Mouse (Mus musculus) liver, embryonic 15.5 days (tissue): ENCODE measurements at regions not wholly inside any gene's neighbourhood (a gene's known extent, or its start where the extent isn't known, plus 50 kb on each side); places are given as distances from the start of the nearest gene placed in this dataset.
"Not testable (repeated sequence)": the region's sequence is repeated elsewhere in the genome, so short reads cannot be mapped to it uniquely, and the experiment has no call there.

ENCODE experiments used
- ATAC-seq: fragments of 200-750 bp; cut with Nextera tagmentation; 2 replicates; pipeline ENCODE4 v1.8.0; 2017; ENCODE audit warnings: moderate number of reproducible peaks, mild to moderate bottlenecking, moderate library complexity; ENCODE audit not compliant: insufficient read depth
- H3K27ac ChIP-seq: fragments of 300-500 bp; sonication (generic); replicated peaks from 2 replicates; pipeline ENCODE4 v1.5.1; 2015; ENCODE audit warnings: mild to moderate bottlenecking, inconsistent platforms
- H3K27me3 ChIP-seq: fragments of 300-500 bp; sonication (generic); 2 replicates; pipeline ENCODE4 v1.6.1; 2015; ENCODE audit warnings: mild to moderate bottlenecking, inconsistent platforms
- H3K36me3 ChIP-seq: fragments of 300-500 bp; sonication (generic); replicated peaks from 2 replicates; pipeline ENCODE4 v1.6.1; 2015; ENCODE audit warnings: moderate library complexity, mild to moderate bottlenecking, inconsistent platforms
- H3K4me1 ChIP-seq: fragments of 300-500 bp; sonication (generic); replicated peaks from 2 replicates; pipeline ENCODE4 v1.6.1; 2015; ENCODE audit warnings: inconsistent platforms
- H3K4me2 ChIP-seq: fragments of 300-500 bp; sonication (generic); 2 replicates; pipeline ENCODE4 v1.6.1; 2015; ENCODE audit warnings: moderate library complexity, mild to moderate bottlenecking, inconsistent platforms
- H3K4me3 ChIP-seq: fragments of 300-500 bp; sonication (generic); replicated peaks from 2 replicates; pipeline ENCODE4 v1.5.1; 2015; ENCODE audit warnings: mild to moderate bottlenecking, inconsistent platforms
- H3K9ac ChIP-seq: fragments of 300-500 bp; sonication (generic); 2 replicates; pipeline ENCODE4 v1.6.1; 2015; ENCODE audit warnings: moderate library complexity, mild to moderate bottlenecking, inconsistent platforms
- H3K9me3 ChIP-seq: fragments of 300-500 bp; sonication (generic); replicated peaks from 2 replicates; pipeline ENCODE4 v1.6.1; 2016; ENCODE audit warnings: inconsistent platforms
- WGBS: fragments of 180-500 bp; shearing (Covaris S2); methylation state at CpG from one replicate; pipeline ENCODE4 v1.1.7; 2015; ENCODE audit warnings: mixed read lengths; ENCODE audit not compliant: insufficient replicate concordance; 5-methylcytosine and 5-hydroxymethylcytosine counted together

- H3K27ac ChIP-seq = no peak overlapping the region
- ATAC-seq = no peak
- no peaks in the 10 kb centered on the region for H3K27me3 ChIP-seq
- no peaks in the 10 kb centered on the region for H3K4me1 ChIP-seq
- H3K9me3 ChIP-seq = no peaks in the 10 kb centered on the region
- no peak overlapping the region for H3K4me3 ChIP-seq
- no peaks in the 10 kb centered on the region for H3K36me3 ChIP-seq
- 60% methylated on average over 4 of the region's 4 CpGs for WGBS
- H3K9ac ChIP-seq = no peak overlapping the region
- H3K4me2 ChIP-seq = no peak overlapping the region
These were observed 236.3 kb downstream of the Lpin1 start for GRCm38 (mm10) chr12:16374331-16374996.

DNA sequence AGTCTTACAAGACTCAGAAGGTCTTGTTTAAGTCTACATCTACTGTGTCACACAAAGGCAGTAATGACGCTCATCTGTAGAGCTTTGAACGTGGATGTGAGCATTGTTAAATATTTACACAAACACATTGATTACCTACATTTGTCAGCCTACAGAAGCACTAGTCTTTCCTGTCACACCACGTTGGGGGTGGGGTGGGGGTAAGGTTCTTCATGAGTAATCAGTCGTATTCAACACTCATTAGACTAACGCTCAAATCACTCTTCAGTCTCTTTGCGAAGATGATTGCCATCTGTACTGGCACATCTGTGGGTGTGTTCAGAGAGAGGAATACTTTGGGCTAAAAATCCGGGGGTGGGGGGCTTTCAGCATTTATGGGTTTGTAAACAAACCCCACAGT, 240.7 kb downstream of the Lpin1 start:
- H3K27ac ChIP-seq = no peak overlapping the region
- H3K4me3 ChIP-seq = no peak overlapping the region
- 54% methylated on average over 7 of the region's 7 CpGs for WGBS
- no peaks in the 10 kb centered on the region for H3K27me3 ChIP-seq
- no peak overlapping the region for H3K4me2 ChIP-seq
- H3K36me3 ChIP-seq = no peaks in the 10 kb centered on the region
- no peaks in the 10 kb centered on the region for H3K9me3 ChIP-seq
- H3K4me1 ChIP-seq = no peaks in the 10 kb centered on the region
- no peak overlapping the region for H3K9ac ChIP-seq
- ATAC-seq = no peak

GRCm38 (mm10) chr12:16362341-16362740, 248.4 kb downstream of the Lpin1 start:
- H3K4me2 ChIP-seq = no peak overlapping the region
- H3K4me1 ChIP-seq = no peaks in the 10 kb centered on the region
- H3K9me3 ChIP-seq = no peaks in the 10 kb centered on the region; the same call in 1 of the 2 replicates
- no peaks in the 10 kb centered on the region for H3K27me3 ChIP-seq
- H3K9ac ChIP-seq = no peak overlapping the region
- no peak overlapping the region for H3K27ac ChIP-seq
- no peaks in the 10 kb centered on the region for H3K36me3 ChIP-seq
- ATAC-seq = no peak
- no peak overlapping the region for H3K4me3 ChIP-seq

DNA sequence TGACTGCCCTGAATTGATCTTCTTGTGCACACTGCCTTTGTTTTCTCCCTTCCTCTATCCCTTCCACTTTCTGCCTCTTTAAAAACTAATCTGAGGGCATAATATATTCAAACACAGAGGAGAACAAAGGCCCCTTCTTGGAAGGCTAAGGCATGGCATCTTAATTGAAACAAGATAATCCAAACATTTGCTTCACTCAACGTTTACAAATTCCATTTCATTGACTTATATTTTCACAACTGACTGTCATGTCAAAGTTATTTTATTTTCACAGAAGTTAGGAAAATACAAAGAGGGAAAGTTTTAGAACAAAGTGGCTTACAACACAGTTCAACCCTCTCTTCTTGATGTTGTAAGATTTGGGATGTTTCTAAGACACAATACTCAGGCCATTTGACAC, 251.9 kb downstream of the Lpin1 start:
- no peak for ATAC-seq
- WGBS = 30% methylated on average over 1 of the region's 1 CpGs
- H3K27me3 ChIP-seq = no peaks in the 10 kb centered on the region
- H3K36me3 ChIP-seq = no peaks in the 10 kb centered on the region
- H3K4me1 ChIP-seq = no peaks in the 10 kb centered on the region
- H3K9ac ChIP-seq = no peak overlapping the region
- H3K4me3 ChIP-seq = no peak overlapping the region
- H3K27ac ChIP-seq = no peak overlapping the region
- no peak overlapping the region for H3K4me2 ChIP-seq
- H3K9me3 ChIP-seq = no peaks in the 10 kb centered on the region; the same call in 1 of the 2 replicates

- Histone ChIP-seq H3K4me2 (no peak overlapping the region), H3K9ac (no peak overlapping the region), H3K27ac (no peak overlapping the region), H3K9me3 (no peaks in the 10 kb centered on the region), H3K4me3 (no peak overlapping the region), H3K4me1 (no peaks in the 10 kb centered on the region), H3K27me3 (no peaks in the 10 kb centered on the region), H3K36me3 (no peaks in the 10 kb centered on the region)
- 73% methylated on average over 1 of the region's 1 CpGs for WGBS
- no peak for ATAC-seq
These were observed 256.1 kb downstream of the Lpin1 start for GRCm38 (mm10) chr12:16354711-16355110.

DNA sequence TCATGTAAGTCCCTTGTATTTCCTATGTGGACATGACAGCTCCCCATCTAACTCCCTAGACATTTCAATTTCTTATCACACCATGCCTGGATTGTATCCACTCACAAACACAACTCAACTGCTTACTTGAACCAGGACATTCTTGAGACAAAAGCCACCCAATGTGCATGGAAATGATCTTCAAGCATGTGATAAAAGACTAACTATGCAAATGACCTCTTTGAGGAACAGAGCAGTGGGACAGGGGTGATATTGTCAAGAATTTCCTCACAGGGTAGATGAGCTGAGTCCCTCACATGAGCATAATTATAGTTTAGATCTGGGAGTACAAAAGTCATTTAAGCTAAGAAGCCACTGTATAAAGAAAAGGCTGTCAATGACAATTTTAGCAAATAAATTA, 259.0 kb downstream of the Lpin1 start:
- no peaks in the 10 kb centered on the region for H3K9me3 ChIP-seq
- no peaks in the 10 kb centered on the region for H3K4me1 ChIP-seq
- no peaks in the 10 kb centered on the region for H3K27me3 ChIP-seq
- no peak overlapping the region for H3K9ac ChIP-seq
- H3K36me3 ChIP-seq = no peaks in the 10 kb centered on the region
- no peak overlapping the region for H3K4me2 ChIP-seq
- H3K27ac ChIP-seq = no peak overlapping the region
- no peak for ATAC-seq
- H3K4me3 ChIP-seq = no peak overlapping the region

- Histone ChIP-seq H3K36me3 (no peaks in the 10 kb centered on the region), H3K4me2 (no peak overlapping the region), H3K27me3 (no peaks in the 10 kb centered on the region), H3K4me1 (no peaks in the 10 kb centered on the region), H3K4me3 (no peak overlapping the region), H3K9ac (no peak overlapping the region), H3K27ac (no peak overlapping the region), H3K9me3 (no peaks in the 10 kb centered on the region)
- ATAC-seq = no peak
These were observed 261.5 kb downstream of the Lpin1 start for GRCm38 (mm10) chr12:16349310-16349709.

- WGBS = 53% methylated on average over 3 of the region's 3 CpGs
- Histone ChIP-seq H3K4me3 (no peak overlapping the region), H3K9me3 (no peaks in the 10 kb centered on the region), H3K27ac (no peak overlapping the region), H3K9ac (no peak overlapping the region), H3K36me3 (no peaks in the 10 kb centered on the region), H3K27me3 (no peaks in the 10 kb centered on the region), H3K4me1 (no peaks in the 10 kb centered on the region), H3K4me2 (no peak overlapping the region)
- no peak for ATAC-seq
These were observed 266.7 kb downstream of the Lpin1 start for GRCm38 (mm10) chr12:16344021-16344420.

- ATAC-seq, H3K27ac ChIP-seq, H3K27me3 ChIP-seq, H3K9me3 ChIP-seq, H3K36me3 ChIP-seq, H3K4me2 ChIP-seq, H3K4me1 ChIP-seq, H3K4me3 ChIP-seq, H3K9ac ChIP-seq: not testable (repeated sequence)
- WGBS = 37% methylated on average over 2 of the region's 2 CpGs
These were observed 268.7 kb downstream of the Lpin1 start for GRCm38 (mm10) chr12:16342030-16342429.

DNA sequence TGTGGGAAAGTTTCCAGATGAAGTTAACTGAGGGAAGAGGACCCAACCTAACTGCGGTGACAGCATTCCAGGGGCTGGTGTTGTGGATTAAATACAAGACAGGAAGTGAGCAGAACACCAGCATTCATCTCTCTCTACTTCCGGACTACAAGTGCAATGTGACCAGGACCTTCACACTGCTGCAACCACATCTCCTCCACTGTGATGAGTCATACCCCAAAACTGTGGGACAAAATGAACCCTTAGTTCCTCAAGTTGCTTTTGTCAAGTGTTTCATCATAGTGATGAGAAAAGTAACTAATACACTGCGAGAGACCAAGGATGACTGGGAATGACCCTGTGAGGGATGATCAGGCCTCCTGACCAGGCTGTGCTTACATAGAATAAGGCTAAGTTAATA, 279.3 kb downstream of the Lpin1 start:
- no peak for ATAC-seq
- Histone ChIP-seq H3K9me3 (no peaks in the 10 kb centered on the region), H3K4me2 (no peak overlapping the region), H3K9ac (no peak overlapping the region), H3K4me1 (no peaks in the 10 kb centered on the region), H3K4me3 (no peak overlapping the region), H3K27ac (no peak overlapping the region), H3K27me3 (no peaks in the 10 kb centered on the region), H3K36me3 (no peaks in the 10 kb centered on the region)
- 54% methylated on average over 3 of the region's 3 CpGs for WGBS

DNA sequence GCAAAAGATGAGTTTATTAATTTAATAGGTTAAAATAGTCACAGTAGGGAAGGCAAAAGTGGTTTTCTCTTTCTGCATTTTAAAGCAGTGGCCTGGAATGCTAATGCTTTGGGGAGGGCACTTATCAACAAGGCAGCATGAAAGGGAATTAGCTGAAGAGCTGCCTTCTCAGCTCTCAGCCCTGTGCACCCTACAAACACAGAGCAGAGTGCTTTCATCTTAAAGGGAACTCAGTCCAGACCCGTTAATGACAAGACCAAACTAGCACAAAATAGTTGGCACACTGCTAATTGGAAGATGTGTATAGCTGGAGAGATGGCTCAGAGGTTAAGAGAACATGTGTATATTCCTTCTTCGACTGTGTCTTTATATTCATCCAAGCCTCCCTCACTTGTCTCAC, 281.6 kb downstream of the Lpin1 start:
- Histone ChIP-seq H3K27me3 (no peaks in the 10 kb centered on the region), H3K27ac (no peak overlapping the region), H3K4me2 (no peak overlapping the region), H3K9me3 (no peaks in the 10 kb centered on the region), H3K4me1 (no peaks in the 10 kb centered on the region), H3K36me3 (no peaks in the 10 kb centered on the region), H3K9ac (no peak overlapping the region), H3K4me3 (no peak overlapping the region)
- 44% methylated on average over 2 of the region's 2 CpGs for WGBS
- ATAC-seq = no peak

- 46% methylated on average over 9 of the region's 9 CpGs for WGBS
- Histone ChIP-seq H3K4me3 (no peak overlapping the region), H3K4me2 (no peak overlapping the region), H3K27ac (no peak overlapping the region), H3K27me3 (no peaks in the 10 kb centered on the region), H3K9me3 (no peaks in the 10 kb centered on the region), H3K36me3 (no peaks in the 10 kb centered on the region), H3K4me1 (no peaks in the 10 kb centered on the region), H3K9ac (no peak overlapping the region)
- no peak for ATAC-seq
These were observed 290.0 kb downstream of the Lpin1 start for GRCm38 (mm10) chr12:16320536-16321402.
